Mouse (Mus musculus) cerebellum, adult 9-11 months (tissue): ENCODE measurements at regions not wholly inside any gene's neighbourhood (a gene's known extent, or its start where the extent isn't known, plus 50 kb on each side); places are given as distances from the start of the nearest gene placed in this dataset.
A peak's percentile ranks its signal among the peaks of the same experiment; 100 is the strongest.

Source experiments
- DNase-seq: peaks from one replicate; pipeline ENCODE4 v3.0.0; 2022

DNA sequence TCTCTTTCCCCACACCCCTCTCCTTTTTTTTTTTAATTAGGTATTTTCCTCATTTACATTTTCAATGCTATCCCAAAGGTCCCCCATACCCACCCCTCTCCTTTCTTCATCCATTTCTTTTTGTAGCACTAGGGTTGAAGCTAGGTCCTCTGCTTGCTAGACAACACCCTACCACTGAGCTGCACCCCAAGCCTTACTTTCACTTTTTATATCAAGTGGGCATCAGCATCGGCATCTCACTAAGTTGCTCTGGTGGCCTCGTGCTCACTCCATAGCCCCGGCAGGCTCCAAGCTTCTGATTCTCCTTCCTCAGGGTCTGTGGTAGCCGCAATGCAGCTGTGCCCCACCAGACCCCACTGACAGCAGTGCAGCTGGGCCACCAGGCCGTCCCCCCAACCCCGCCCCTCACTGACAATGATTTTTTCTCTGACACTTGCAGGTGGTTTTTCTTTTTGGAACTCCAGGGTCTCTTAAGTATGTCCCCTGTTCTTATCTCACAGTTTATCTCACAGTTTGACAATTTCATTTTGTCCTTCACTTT, 77.5 kb downstream of the Nufip1 start:
- no peak for DNase-seq

- no peak for DNase-seq
Observed at GRCm38 (mm10) chr14:76195324-76195723, 84.6 kb downstream of the Nufip1 start.

DNA sequence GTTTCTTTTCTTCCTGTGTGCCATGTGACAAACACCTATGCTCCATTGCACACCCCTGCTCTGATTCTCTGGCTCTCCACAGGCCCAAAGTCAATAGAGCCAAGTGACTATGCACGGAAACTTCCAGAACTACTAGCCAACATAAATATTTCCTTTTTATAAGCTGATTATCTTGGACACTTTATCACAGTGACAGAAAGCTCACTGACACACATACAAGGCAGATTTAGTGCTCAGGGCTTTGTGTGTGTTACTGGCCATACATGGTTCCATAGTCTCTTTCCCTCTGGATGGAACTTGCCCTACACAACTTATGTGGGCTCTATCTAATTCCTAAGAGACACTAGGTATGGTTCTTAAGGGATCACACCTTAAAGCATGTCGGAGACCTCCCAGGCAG, 86.7 kb downstream of the Nufip1 start:
- DNase-seq = no peak

GRCm38 (mm10) chr14:76198406-76198805, 87.7 kb downstream of the Nufip1 start:
- DNase-seq = no peak

DNA sequence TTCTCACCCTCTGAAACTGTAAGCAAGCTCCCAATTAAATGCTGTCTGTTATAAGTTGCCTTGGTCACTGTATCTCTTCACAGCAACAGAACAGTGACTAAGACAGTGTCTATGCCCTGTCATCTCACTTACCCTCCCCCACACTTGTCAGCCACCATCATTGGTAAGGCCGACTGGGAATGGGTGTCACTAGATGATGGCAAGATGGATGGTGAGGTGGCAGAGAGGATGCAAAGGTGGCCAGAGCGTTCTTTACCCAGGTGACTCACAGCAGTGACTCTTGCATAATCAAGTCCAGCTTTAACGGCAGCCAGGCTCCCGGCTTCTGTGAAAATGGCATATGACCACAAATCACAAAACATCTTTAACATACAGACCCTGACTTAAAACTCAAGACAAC, 91.9 kb downstream of the Nufip1 start:
- no peak for DNase-seq

- no peak for DNase-seq
Observed at GRCm38 (mm10) chr14:76203135-76203534, 92.4 kb downstream of the Nufip1 start.

GRCm38 (mm10) chr14:76216446-76217177, 105.9 kb downstream of the Nufip1 start:
- no peak for DNase-seq

DNA sequence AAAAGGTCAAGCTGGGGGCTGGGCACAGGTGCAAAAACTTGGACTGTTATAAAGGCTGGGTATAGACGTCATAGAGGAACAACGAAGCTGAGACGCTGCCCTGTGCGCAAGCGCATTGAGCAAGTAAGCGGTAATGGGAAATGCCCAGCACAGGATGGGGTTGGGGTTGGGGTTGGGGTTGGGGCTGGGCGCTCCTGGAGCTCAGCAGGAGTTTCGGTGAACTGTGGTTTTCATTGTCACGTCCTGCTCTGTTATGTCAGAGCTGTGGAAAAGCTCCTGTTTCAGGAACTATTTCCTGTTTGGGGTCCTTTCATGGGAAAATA, 106.4 kb downstream of the Nufip1 start:
- DNase-seq = no peak

GRCm38 (mm10) chr14:76217571-76218256, 107.0 kb downstream of the Nufip1 start:
- DNase-seq = no peak

DNA sequence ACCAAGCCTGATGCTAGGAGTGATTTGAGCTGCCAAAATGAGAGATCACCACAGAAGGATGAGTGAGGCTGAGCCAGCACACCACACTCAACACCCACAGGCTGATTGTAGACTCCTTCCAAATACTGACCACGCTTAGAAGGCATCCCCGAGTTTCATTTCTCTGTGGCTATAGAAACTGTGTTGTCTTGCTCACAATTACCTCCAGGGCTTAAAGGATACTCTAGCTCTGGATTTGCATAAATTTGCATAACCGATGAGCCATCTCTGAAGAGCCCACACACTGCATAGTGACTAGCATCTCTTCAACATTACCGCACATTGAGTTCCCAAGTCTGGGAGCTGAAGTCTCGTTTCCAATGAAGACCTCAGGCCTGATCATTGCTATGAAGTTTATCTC, 110.3 kb downstream of the Nufip1 start:
- no peak for DNase-seq

DNA sequence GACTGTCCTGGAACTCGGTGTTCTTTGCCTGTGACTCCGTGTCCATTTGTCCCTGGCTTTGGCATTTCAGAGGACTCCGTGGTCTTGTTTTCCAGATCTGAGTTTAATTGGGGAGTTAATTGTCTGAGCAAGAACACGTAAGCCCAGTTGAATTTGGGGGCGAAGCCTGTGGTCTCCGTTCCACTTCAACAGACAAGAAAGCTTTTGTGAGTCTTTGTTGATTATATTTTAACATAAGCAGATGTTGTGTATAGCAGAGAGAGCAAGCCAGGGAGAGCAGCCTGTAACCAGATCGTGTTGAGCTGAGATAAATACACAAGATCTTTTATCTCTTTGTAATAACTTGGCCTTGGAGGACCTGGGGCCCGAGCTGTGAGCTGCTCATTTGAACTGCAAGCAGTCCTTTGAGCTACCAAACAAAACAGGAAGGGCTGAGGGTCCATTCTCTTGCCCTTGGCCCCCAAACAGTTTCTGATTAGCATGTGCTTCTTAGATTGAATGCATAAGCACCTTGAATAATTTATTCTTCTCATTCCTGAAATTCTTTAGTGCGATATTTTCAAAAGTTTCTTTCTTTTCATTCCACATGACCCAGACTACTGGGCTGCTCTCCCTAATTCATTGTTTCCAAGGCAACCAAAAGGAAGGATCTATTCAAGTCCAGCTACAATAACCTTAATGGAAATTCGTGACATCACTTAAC, 111.1 kb downstream of the Nufip1 start:
- DNase-seq = no peak

DNA sequence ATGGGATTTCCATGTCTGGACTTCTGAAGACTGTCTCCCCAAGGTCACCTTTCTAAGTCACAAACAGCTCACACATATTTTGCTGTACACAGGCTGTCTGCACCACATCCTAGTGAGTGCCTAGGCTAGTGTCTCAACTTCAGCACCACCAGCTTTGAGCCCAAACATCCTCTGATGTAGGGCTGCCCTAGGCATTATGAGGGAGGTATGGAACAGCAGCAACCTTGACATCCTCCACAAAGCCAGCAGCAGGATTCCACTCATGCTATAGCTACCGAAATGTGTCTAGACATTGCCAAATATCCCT, 111.6 kb downstream of the Nufip1 start:
- no peak for DNase-seq

- no peak for DNase-seq
Observed at GRCm38 (mm10) chr14:76223036-76223650, 112.5 kb downstream of the Nufip1 start.

DNA sequence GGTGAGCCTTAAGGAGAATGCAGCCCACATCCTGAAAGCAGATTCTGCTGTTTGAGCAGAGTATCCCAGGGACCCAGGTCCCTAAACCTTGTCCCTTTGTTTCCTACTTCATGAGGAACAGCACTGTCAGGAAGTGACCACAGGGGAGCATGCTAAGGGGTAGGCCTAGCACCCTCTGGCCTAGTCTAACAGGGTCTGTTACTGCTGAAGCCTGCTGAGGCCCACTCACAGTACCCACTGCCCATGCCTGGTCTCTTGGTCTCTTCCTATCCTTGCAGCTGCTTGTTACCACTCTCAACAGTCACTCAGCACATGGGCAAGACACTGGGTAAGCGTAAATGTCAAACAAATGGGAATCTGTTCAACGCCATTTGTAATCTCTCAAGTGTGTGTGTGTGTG, 113.2 kb downstream of the Nufip1 start:
- no peak for DNase-seq

DNA sequence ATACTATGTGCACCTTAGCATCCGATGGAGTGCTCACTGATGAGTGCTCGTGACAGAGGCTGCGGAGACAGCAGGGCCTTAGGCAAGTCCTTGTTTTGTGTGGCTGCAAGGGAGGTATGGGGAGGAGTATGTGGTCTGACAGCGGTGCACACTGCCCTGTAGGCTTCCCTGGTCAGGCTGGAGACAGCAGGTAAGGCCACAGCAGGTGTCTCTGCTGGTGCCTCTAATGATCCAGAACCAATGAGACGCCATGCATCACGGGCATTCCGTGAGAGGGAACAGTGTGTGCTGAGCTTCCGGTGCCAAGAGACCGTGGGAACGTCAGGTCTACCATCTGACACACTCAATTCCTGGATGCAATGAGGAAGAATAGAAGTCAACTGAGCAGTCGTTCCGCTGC, 114.8 kb downstream of the Nufip1 start:
- no peak for DNase-seq

DNA sequence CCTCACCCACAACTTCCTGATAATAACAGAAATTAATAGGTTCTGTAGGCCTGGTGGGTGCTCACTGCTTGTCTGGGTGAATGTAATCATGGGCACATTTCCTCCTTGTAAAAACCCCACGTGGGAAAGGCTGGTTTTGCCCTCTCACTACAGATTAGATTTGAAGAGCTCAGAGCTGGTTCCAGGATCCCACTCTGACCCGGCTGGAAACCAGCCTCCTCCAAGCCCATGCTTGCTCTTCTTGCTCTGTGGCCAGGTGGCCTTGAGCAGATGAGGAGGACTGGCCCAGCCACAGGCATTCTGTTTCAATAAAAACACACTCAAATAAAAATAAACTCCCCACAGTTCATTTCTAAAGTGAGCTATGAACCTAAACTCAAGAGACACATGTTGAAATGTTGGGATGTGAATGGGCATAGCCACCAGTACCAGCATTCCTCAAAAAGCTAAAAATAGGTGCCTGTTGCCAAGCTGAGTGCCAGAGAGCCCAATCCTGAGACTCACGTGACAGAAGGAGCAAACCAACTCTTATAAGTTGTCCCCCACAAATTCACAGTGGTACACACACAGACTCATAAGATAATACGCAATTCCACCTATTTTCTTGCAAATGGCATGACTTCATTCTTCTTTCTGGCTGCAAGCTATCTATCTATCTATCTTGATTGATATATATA, 116.1 kb downstream of the Nufip1 start:
- no peak for DNase-seq

- DNase-seq = no peak
Observed at GRCm38 (mm10) chr14:76228968-76229555, 118.4 kb downstream of the Nufip1 start.

- DNase-seq = no peak
Observed at GRCm38 (mm10) chr14:76239856-76240493, 129.3 kb downstream of the Nufip1 start.

GRCm38 (mm10) chr14:76243581-76244337, 133.1 kb downstream of the Nufip1 start:
- DNase-seq = no peak

DNA sequence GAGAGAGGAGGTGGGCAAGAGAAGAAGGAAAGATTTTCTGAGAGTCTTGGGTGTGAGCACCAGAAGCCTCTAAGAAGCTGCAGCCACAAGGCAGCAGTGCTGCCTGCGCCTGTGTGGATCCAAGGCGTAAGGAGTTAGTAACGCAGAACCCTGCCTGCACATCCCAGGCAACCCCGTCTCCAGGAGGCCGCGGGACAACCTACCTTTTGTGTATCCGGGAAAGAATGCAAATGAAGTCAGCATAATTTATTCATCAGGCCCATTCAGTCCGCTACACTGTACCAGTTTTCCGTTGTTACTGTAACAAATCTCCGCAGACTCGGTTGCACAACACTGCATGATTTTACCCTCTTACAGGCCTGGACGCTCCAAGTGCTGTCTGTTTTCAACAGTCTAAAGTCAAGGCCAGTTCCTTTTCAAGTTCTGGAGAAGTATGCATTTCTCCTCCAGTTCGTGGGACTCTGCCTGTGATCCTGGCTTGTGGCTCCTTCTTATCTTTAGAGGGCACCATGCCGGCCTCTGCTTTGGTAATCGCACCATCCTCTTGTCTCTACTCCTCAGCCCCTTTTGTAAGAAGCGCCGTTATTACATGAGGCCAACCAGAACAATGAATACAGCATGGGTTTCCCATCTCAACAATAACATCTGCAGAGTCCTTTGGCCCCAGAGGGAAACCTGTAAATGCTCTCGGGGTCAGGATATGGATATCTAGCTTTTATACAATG, 133.8 kb downstream of the Nufip1 start:
- DNase-seq = no peak

- peak; percentile 43 for DNase-seq
Observed at GRCm38 (mm10) chr14:76245063-76245396, 134.3 kb downstream of the Nufip1 start.
